Mouse (Mus musculus): ENCODE measurements around the gene Epha2. TPM values are rescaled to one million over a fixed set of nuclear protein-coding genes. Genes with fewer than 3 reads are reported as not detected.
A peak's percentile ranks its signal among the peaks of the same experiment; 100 is the strongest.

Epha2 gene
- polyA plus RNA-seq, 1 experiment from 2014 or later = 0.92 TPM

DNA sequence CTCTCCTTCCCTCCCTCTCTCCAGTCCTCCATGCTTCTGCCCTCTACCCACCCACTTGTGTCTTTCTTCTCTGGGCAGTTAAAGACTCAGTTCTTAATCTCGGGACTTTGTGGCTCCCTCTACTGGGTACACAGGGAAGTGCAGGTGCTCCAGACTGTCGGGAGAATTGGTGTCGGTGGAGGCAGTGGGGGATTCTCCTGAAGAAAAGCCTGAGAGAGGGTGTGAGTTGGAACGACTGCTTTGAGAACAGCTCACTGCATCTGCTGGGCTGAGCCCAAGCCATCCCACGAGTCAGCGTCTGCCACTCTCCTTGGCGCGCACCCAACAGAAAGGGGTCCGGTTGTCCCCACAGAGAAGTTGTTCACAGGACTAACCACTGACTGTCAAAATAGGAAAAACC is 33.2 kb upstream of the Epha2 start:
- ATAC-seq = 0 out of 2 replicates have a peak, but pooled peaks have one; percentile 52
- H3K4me1 ChIP-seq (replicated peaks; ENCODE audit: control insufficient read depth, insufficient read depth, low read length) = no peaks in the 10 kb centered on the region
- no peak overlapping the region for H3K4me2 ChIP-seq (ENCODE audit: low read length)
- H3K4me3 ChIP-seq (replicated peaks; ENCODE audit: low read length) = no peak overlapping the region
- H3K36me3 ChIP-seq (ENCODE audit: control insufficient read depth, insufficient read depth) = no peaks in the 10 kb centered on the region
- no peak overlapping the region for H3K27ac ChIP-seq (ENCODE audit: low read length)
- H3K9ac ChIP-seq (replicated peaks; ENCODE audit: low read depth, low read length) = no peak overlapping the region
- no peaks in the 10 kb centered on the region for H3K9me3 ChIP-seq (ENCODE audit: control insufficient read depth, low read length)
- WGBS = 32% methylated on average over 9 of the region's 9 CpGs
- no peaks in the 10 kb centered on the region for H3K27me3 ChIP-seq (replicated peaks; ENCODE audit: control insufficient read depth, insufficient read depth, low read length)

DNA sequence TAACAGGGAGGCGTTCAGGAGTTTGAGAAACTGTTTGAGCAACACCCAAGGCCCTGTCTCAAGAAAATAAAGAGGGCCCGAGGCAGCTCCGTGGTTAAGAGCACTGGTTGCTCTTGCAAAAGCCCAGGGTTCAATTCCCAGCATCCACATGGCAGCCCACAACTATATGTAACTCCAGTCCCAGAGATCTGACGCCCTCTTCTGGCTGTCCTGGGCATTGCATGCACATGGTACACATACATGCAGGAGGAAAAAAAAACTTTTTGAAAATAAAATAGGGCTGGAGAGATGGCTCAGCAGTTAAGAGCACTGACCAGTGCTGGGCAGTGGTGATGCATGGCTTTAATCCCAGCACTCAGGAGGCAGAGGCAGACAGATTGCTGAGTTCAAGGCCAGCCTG is 32.7 kb upstream of the Epha2 start:
- H3K9ac ChIP-seq (replicated peaks; ENCODE audit: low read depth, low read length) = no peak overlapping the region
- WGBS = 86% methylated on average over 4 of the region's 4 CpGs
- no peak overlapping the region for H3K27ac ChIP-seq (ENCODE audit: low read length)
- ATAC-seq = no peak
- peaks cover 3% of the 10 kb centered on the region; the same call in 1 of the 2 replicates for H3K4me1 ChIP-seq (replicated peaks; ENCODE audit: control insufficient read depth, insufficient read depth, low read length)
- no peaks in the 10 kb centered on the region for H3K9me3 ChIP-seq (ENCODE audit: control insufficient read depth, low read length)
- H3K36me3 ChIP-seq (ENCODE audit: control insufficient read depth, insufficient read depth) = no peaks in the 10 kb centered on the region
- H3K4me2 ChIP-seq (ENCODE audit: low read length) = no peak overlapping the region
- H3K27me3 ChIP-seq (replicated peaks; ENCODE audit: control insufficient read depth, insufficient read depth, low read length) = no peaks in the 10 kb centered on the region
- no peak overlapping the region for H3K4me3 ChIP-seq (replicated peaks; ENCODE audit: low read length)

GRCm38 (mm10) chr4:141269080-141269479 is 32.0 kb upstream of the Epha2 start:
- H3K27me3 ChIP-seq (replicated peaks; ENCODE audit: control insufficient read depth, insufficient read depth, low read length) = no peaks in the 10 kb centered on the region
- peaks cover 3% of the 10 kb centered on the region; the same call in 1 of the 2 replicates for H3K4me1 ChIP-seq (replicated peaks; ENCODE audit: control insufficient read depth, insufficient read depth, low read length)
- H3K36me3 ChIP-seq (ENCODE audit: control insufficient read depth, insufficient read depth) = no peaks in the 10 kb centered on the region
- no peak overlapping the region for H3K9ac ChIP-seq (replicated peaks; ENCODE audit: low read depth, low read length)
- H3K9me3 ChIP-seq (ENCODE audit: control insufficient read depth, low read length) = no peaks in the 10 kb centered on the region
- H3K4me2 ChIP-seq (ENCODE audit: low read length) = no peak overlapping the region
- ATAC-seq = no peak
- H3K27ac ChIP-seq (ENCODE audit: low read length) = no peak overlapping the region
- H3K4me3 ChIP-seq (replicated peaks; ENCODE audit: low read length) = no peak overlapping the region
- WGBS = 90% methylated on average over 6 of the region's 6 CpGs

- no peak overlapping the region for H3K4me3 ChIP-seq (replicated peaks; ENCODE audit: low read length)
- H3K4me1 ChIP-seq (replicated peaks; ENCODE audit: control insufficient read depth, insufficient read depth, low read length) = peaks cover 7% of the 10 kb centered on the region
- no peak overlapping the region for H3K4me2 ChIP-seq (ENCODE audit: low read length)
- ATAC-seq = no peak
- H3K27ac ChIP-seq (ENCODE audit: low read length) = no peak overlapping the region
- WGBS = 55% methylated on average over 15 of the region's 15 CpGs
- no peaks in the 10 kb centered on the region for H3K36me3 ChIP-seq (ENCODE audit: control insufficient read depth, insufficient read depth)
- H3K27me3 ChIP-seq (replicated peaks; ENCODE audit: control insufficient read depth, insufficient read depth, low read length) = no peaks in the 10 kb centered on the region
- H3K9me3 ChIP-seq (ENCODE audit: control insufficient read depth, low read length) = no peaks in the 10 kb centered on the region
- H3K9ac ChIP-seq (replicated peaks; ENCODE audit: low read depth, low read length) = no peak overlapping the region
Measured at GRCm38 (mm10) chr4:141270201-141270940, 30.7 kb upstream of the Epha2 start.

DNA sequence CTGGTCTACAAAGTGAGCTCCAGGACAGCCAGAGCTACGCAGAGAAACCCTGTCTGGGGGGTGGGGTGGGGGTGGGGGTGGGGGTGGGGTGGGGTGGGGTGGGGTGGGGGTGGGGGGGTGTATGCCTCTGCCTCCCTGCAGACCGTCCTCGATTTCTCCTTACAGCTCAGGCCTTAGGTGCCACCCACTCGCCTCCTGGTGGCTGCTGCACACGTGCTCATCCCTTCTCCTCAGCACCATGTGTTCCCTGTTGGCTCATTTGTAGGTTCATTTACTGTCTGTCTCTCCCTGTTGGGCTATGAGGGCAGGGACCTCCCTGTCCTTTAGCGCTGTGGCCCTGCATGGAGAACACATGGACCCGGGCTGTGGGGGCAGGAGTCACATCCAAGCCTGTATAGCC is 29.8 kb upstream of the Epha2 start:
- H3K4me3 ChIP-seq (replicated peaks; ENCODE audit: low read length) = no peak overlapping the region
- ATAC-seq = no peak
- H3K9me3 ChIP-seq (ENCODE audit: control insufficient read depth, low read length) = no peaks in the 10 kb centered on the region
- no peaks in the 10 kb centered on the region for H3K27me3 ChIP-seq (replicated peaks; ENCODE audit: control insufficient read depth, insufficient read depth, low read length)
- no peak overlapping the region for H3K4me2 ChIP-seq (ENCODE audit: low read length)
- H3K36me3 ChIP-seq (ENCODE audit: control insufficient read depth, insufficient read depth) = no peaks in the 10 kb centered on the region
- H3K4me1 ChIP-seq (replicated peaks; ENCODE audit: control insufficient read depth, insufficient read depth, low read length) = peaks cover 7% of the 10 kb centered on the region
- 85% methylated on average over 7 of the region's 7 CpGs for WGBS
- no peak overlapping the region for H3K27ac ChIP-seq (ENCODE audit: low read length)
- no peak overlapping the region for H3K9ac ChIP-seq (replicated peaks; ENCODE audit: low read depth, low read length)

GRCm38 (mm10) chr4:141271721-141272120 is 29.3 kb upstream of the Epha2 start:
- Histone ChIP-seq H3K4me1 (replicated peaks; ENCODE audit: control insufficient read depth, insufficient read depth, low read length) (peaks cover 7% of the 10 kb centered on the region), H3K4me3 (replicated peaks; ENCODE audit: low read length) (no peak overlapping the region), H3K9ac (replicated peaks; ENCODE audit: low read depth, low read length) (no peak overlapping the region), H3K27me3 (replicated peaks; ENCODE audit: control insufficient read depth, insufficient read depth, low read length) (no peaks in the 10 kb centered on the region), H3K36me3 (ENCODE audit: control insufficient read depth, insufficient read depth) (no peaks in the 10 kb centered on the region), H3K9me3 (ENCODE audit: control insufficient read depth, low read length) (no peaks in the 10 kb centered on the region), H3K4me2 (ENCODE audit: low read length) (no peak overlapping the region), H3K27ac (ENCODE audit: low read length) (no peak overlapping the region)
- WGBS = 88% methylated on average over 6 of the region's 6 CpGs
- no peak for ATAC-seq

DNA sequence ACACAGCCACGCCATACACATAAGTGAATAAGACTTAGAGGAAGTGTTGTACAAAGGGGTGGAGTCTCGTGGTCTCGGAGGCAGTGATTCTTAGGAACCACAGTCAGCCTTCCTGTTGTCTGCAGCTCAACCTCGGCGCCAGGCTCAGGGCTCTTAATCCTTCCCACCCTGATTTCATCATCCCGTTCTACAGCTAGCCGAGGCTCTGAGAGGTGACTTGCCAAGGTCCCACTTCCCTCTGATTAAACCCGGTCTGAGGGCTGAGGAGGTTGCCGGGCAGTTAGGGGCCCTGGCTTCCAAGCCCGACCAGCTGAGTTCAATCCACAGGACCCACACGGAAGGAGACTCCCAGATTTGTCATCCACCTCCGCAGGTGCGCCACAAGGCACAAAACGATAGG is 28.2 kb upstream of the Epha2 start:
- Histone ChIP-seq H3K4me3 (replicated peaks; ENCODE audit: low read length) (no peak overlapping the region), H3K4me2 (ENCODE audit: low read length) (peak overlapping the region; percentile 32), H3K9ac (replicated peaks; ENCODE audit: low read depth, low read length) (no peak overlapping the region), H3K27ac (ENCODE audit: low read length) (no peak overlapping the region), H3K27me3 (replicated peaks; ENCODE audit: control insufficient read depth, insufficient read depth, low read length) (no peaks in the 10 kb centered on the region), H3K4me1 (replicated peaks; ENCODE audit: control insufficient read depth, insufficient read depth, low read length) (peaks cover 7% of the 10 kb centered on the region), H3K36me3 (ENCODE audit: control insufficient read depth, insufficient read depth) (no peaks in the 10 kb centered on the region), H3K9me3 (ENCODE audit: control insufficient read depth, low read length) (no peaks in the 10 kb centered on the region)
- ATAC-seq = no peak
- 13% methylated on average over 14 of the region's 14 CpGs for whole genome bisulfite sequencing

DNA sequence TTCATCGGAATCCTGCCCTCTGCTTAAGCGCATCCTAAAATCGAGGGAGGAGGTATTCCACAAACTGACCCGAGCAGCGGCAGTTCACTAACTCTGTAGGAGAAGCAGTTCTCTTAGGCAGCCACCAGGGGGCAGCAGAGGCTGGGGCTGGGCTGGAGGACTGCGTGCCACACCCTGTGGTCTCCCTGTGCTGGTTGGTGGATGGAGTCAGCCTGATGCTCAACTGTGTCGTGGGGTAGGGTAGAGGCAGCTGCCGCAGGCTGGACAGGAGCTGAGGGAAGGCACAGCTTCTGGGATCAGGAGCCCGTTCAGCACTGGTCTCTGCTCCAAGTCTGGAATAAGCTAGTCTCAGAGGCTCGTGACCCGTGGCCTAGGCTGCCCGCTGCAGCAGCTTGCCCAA is 27.7 kb upstream of the Epha2 start:
- Histone ChIP-seq H3K27ac (ENCODE audit: low read length) (no peak overlapping the region), H3K4me3 (replicated peaks; ENCODE audit: low read length) (no peak overlapping the region)
- 24% methylated on average over 12 of the region's 12 CpGs for WGBS

GRCm38 (mm10) chr4:141274485-141275341 is 26.3 kb upstream of the Epha2 start:
- WGBS = 46% methylated on average over 23 of the region's 23 CpGs
- Histone ChIP-seq H3K9me3 (ENCODE audit: control insufficient read depth, low read length) (no peaks in the 10 kb centered on the region), H3K4me3 (replicated peaks; ENCODE audit: low read length) (no peak overlapping the region), H3K27ac (ENCODE audit: low read length) (no peak overlapping the region), H3K4me1 (replicated peaks; ENCODE audit: control insufficient read depth, insufficient read depth, low read length) (peaks cover 7% of the 10 kb centered on the region), H3K9ac (replicated peaks; ENCODE audit: low read depth, low read length) (no peak overlapping the region; the same call in 1 of the 2 replicates), H3K27me3 (replicated peaks; ENCODE audit: control insufficient read depth, insufficient read depth, low read length) (no peaks in the 10 kb centered on the region), H3K4me2 (ENCODE audit: low read length) (peak overlapping the region; percentile 35), H3K36me3 (ENCODE audit: control insufficient read depth, insufficient read depth) (no peaks in the 10 kb centered on the region)
- peak; percentile 67 for ATAC-seq

More for the DNA sequence above, 27.7 kb upstream of the Epha2 start:
- H3K9ac ChIP-seq (replicated peaks; ENCODE audit: low read depth, low read length) = no peak overlapping the region
- H3K4me2 ChIP-seq (ENCODE audit: low read length) = peak overlapping the region; percentile 32
- no peaks in the 10 kb centered on the region for H3K9me3 ChIP-seq (ENCODE audit: control insufficient read depth, low read length)
- H3K27me3 ChIP-seq (replicated peaks; ENCODE audit: control insufficient read depth, insufficient read depth, low read length) = no peaks in the 10 kb centered on the region
- peaks cover 7% of the 10 kb centered on the region for H3K4me1 ChIP-seq (replicated peaks; ENCODE audit: control insufficient read depth, insufficient read depth, low read length)
- peak; percentile 85 for ATAC-seq
- no peaks in the 10 kb centered on the region for H3K36me3 ChIP-seq (ENCODE audit: control insufficient read depth, insufficient read depth)

Data from forebrain, embryonic 16.5 days (tissue).